ENCODE assay signal across 16 mouse cellular contexts in genomic region chr7:130018891-130019290, GRCm38 (mm10).
"Had no signal": no experiment of that assay in that cellular context is flagged by ENCODE, and none has a peak within 500 bp of the region (broad histone marks: within the 10 kb centered on the region; RNA-seq: fewer than 3 reads in every experiment).

No protein-coding gene starts in this region.

- DNase-seq: kidney, adult 9 months; kidney, postnatal 10 days; lung, adult 2 months; lung, postnatal 36 days; midbrain, embryonic 14.5 days; right cerebral cortex, adult 18-20 months; right cerebral cortex, postnatal 25 days; thymus, adult 18-20 months; thymus, postnatal 14 days had no signal

- H3K4me3 ChIP-seq: limb, embryonic 12.5 days; liver, embryonic 15.5 days; midbrain, embryonic 10.5 days; myocyte; neural tube, embryonic 15.5 days had no signal

- H3K9me3 ChIP-seq: limb, embryonic 12.5 days; liver, embryonic 15.5 days; midbrain, embryonic 10.5 days; neural tube, embryonic 15.5 days had no signal

- H3K9ac ChIP-seq: limb, embryonic 12.5 days; liver, embryonic 15.5 days; neural tube, embryonic 15.5 days had no signal

- H3K36me3 ChIP-seq: limb, embryonic 12.5 days; liver, embryonic 15.5 days; midbrain, embryonic 10.5 days; neural tube, embryonic 15.5 days had no signal

- H3K4me2 ChIP-seq: limb, embryonic 12.5 days; liver, embryonic 11.5 days; liver, embryonic 15.5 days; neural tube, embryonic 15.5 days had no signal

- H3K27me3 ChIP-seq: limb, embryonic 12.5 days; liver, embryonic 15.5 days; neural tube, embryonic 15.5 days had no signal

- ATAC-seq: lung, postnatal 0 days had no signal

- H3K27ac ChIP-seq: liver, embryonic 15.5 days; midbrain, embryonic 10.5 days; neural tube, embryonic 15.5 days had no signal

- H3K4me1 ChIP-seq: liver, embryonic 15.5 days; neural tube, embryonic 15.5 days had no signal
